Mouse (Mus musculus): Measurements from ENCODE around the gene Dnah2.

DNA sequence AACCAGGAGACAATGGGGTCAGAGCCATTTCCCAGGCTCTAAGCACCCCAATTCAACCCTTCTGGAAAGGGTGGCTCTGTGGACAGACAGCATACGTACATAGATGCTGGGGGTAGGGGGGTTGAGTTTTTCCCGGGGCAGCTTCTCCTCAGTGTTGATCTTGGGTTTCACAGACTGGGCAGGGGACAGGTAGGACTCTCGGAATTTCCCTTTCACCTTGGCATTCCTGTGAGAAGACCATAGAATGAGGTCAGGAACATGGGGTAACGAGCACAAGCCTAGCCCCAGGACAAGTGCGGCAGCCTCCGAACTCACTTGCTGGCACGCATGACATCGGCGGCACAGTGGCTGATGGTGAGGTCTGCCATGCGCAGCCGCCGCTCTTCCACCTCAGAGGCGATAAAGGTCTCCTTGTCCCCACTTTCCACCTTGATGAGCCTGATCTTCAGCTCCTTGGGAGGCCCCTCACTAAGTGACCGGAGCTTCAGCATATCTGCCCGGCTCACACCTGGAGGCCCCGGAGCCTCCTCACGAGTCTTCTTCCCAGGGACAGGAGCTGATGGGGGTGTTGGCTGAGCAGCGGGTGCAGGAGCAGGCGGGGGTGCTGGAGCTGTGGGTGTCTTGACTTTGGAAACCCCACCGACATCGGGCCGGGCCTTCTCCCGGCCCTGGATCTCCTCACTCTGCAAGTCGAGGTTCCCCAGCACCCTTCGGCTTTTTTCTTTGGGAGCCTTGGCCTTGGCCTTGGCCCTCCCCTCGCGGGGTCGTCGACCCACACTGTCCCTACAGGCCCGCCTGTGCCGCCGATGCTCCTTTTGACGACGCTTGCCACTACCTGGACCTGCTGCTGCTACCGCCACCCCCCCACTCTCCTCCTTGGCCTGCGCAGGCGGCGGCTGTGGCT is 145.0 kb downstream of the Dnah2 start:
- TF ChIP-seq EP300 (IDR thresholded peaks at IDR 0.05; ENCODE audit: low read depth) (no peak), CTCF (IDR thresholded peaks at IDR 0.05; ENCODE audit: low read depth) (no peak)

All from liver, embryonic 14.5 days (tissue).